Mouse (Mus musculus) embryo, embryonic 10.5 days (tissue): ENCODE measurements around the gene Shank2.
A peak's percentile ranks its signal among the peaks of the same experiment; 100 is the strongest.

Experiments used
- DNase-seq: peaks from one replicate; pipeline ENCODE4 v3.0.0-alpha.2; 2015; ENCODE audit warnings: low spot score

Shank2 gene

GRCm38 (mm10) chr7:144106352-144107011 lies 104.8 kb downstream of the Shank2 start:
- peak; percentile 80 for DNase-seq

- DNase-seq: no peak
Measured at GRCm38 (mm10) chr7:144108141-144108540, 106.4 kb downstream of the Shank2 start.

- DNase-seq: no peak
Measured at GRCm38 (mm10) chr7:144111026-144111604, 109.4 kb downstream of the Shank2 start.

GRCm38 (mm10) chr7:144111981-144112380 lies 110.3 kb downstream of the Shank2 start:
- DNase-seq: no peak

GRCm38 (mm10) chr7:144114230-144114629 lies 112.5 kb downstream of the Shank2 start:
- no peak for DNase-seq

- DNase-seq: no peak
Measured at GRCm38 (mm10) chr7:144119562-144119961, 117.8 kb downstream of the Shank2 start.

- no peak for DNase-seq
Measured at GRCm38 (mm10) chr7:144132699-144133387, 131.1 kb downstream of the Shank2 start.

GRCm38 (mm10) chr7:144133388-144133998 lies 131.8 kb downstream of the Shank2 start:
- DNase-seq: no peak

- DNase-seq: no peak
Measured at GRCm38 (mm10) chr7:144134699-144135098, 133.0 kb downstream of the Shank2 start.

- no peak for DNase-seq
Measured at GRCm38 (mm10) chr7:144137827-144138226, 136.1 kb downstream of the Shank2 start.

- DNase-seq: no peak
Measured at GRCm38 (mm10) chr7:144138476-144138875, 136.7 kb downstream of the Shank2 start.

GRCm38 (mm10) chr7:144139691-144140090 lies 138.0 kb downstream of the Shank2 start:
- DNase-seq: no peak

- DNase-seq: no peak
Measured at GRCm38 (mm10) chr7:144140470-144140869, 138.7 kb downstream of the Shank2 start.

- DNase-seq: no peak
Measured at GRCm38 (mm10) chr7:144142036-144142435, 140.3 kb downstream of the Shank2 start.

- DNase-seq: peak; percentile 21
Measured at GRCm38 (mm10) chr7:144143941-144144340, 142.2 kb downstream of the Shank2 start.

GRCm38 (mm10) chr7:144148111-144148510 lies 146.4 kb downstream of the Shank2 start:
- DNase-seq: peak; percentile 15

GRCm38 (mm10) chr7:144153124-144153523 lies 151.4 kb downstream of the Shank2 start:
- DNase-seq: no peak

- peak; percentile 27 for DNase-seq
Measured at GRCm38 (mm10) chr7:144153682-144154081, 152.0 kb downstream of the Shank2 start.

GRCm38 (mm10) chr7:144157936-144158335 lies 156.2 kb downstream of the Shank2 start:
- no peak for DNase-seq

- no peak for DNase-seq
Measured at GRCm38 (mm10) chr7:144159556-144159955, 157.8 kb downstream of the Shank2 start.

GRCm38 (mm10) chr7:144160066-144160465 lies 158.3 kb downstream of the Shank2 start:
- DNase-seq: peak; percentile 58

GRCm38 (mm10) chr7:144160646-144161249 lies 159.0 kb downstream of the Shank2 start:
- DNase-seq: no peak
